Mouse (Mus musculus) megakaryocyte progenitor cell, adult 5-6 weeks (primary cell): ENCODE measurements around the gene Gxylt2. TPM values are rescaled to one million over a fixed set of nuclear protein-coding genes. Genes with fewer than 3 reads are reported as not detected.

Experiments
- ATAC-seq: replicated peaks from 2 replicates; pipeline ENCODE4 v1.8.0; 2016; ENCODE audit warnings: mild to moderate bottlenecking, moderate TSS enrichment, inconsistent platforms; ENCODE audit not compliant: poor library complexity
- total RNA-seq, 2 experiments: library from RNA; stranded (forward) in 1 of 2; stranded (reverse) in 1 of 2; fragments of 157-497, 149-512 nt in 1 of 2; fragments of 200-1000 nt in 1 of 2; gene quantifications; 2 replicates each; pipeline versions ENCODE4 v1.2.3 to v1.2.4; 2015 to 2017

Gxylt2 gene
- total RNA-seq, 2 experiments from 2014 or later: not detected

DNA sequence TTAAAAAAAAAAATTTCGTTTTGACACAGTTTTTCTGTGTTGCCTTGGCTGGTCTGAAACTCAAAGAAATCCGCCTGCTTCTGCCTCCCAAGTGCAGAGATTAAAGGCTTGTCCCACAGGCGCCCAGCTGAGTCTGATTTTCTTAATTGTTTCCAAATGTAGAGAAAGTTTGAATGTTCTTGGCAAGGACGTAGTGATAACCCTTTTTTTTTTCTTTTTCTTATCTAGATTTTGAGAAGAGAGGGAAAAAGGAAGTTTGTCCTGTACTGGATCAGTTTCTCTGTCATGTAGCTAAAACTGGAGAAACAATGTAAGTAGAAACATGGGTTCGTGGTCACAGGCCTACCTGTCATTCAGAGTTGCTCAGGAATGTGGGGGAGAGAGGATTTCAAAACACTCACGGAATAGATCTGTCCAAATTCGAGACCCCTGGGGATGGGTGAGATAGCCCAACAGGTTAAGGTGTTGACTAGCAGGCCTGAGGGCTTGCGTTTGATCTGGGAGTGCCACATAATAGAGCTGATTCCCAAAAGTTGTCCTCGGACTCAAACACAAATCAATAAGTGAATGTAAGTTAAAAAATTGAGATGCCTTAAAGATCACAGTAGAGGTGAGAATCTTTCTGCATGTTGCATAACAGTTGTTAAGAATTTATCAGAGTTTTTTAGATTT lies 130.1 kb downstream of the Gxylt2 start:
- no peak for ATAC-seq

GRCm38 (mm10) chr6:100845058-100845457 lies 140.5 kb downstream of the Gxylt2 start:
- ATAC-seq: no peak

- ATAC-seq: no peak
These were observed 142.7 kb downstream of the Gxylt2 start for GRCm38 (mm10) chr6:100847264-100847663.

GRCm38 (mm10) chr6:100848682-100849375 lies 144.3 kb downstream of the Gxylt2 start:
- ATAC-seq: no peak

DNA sequence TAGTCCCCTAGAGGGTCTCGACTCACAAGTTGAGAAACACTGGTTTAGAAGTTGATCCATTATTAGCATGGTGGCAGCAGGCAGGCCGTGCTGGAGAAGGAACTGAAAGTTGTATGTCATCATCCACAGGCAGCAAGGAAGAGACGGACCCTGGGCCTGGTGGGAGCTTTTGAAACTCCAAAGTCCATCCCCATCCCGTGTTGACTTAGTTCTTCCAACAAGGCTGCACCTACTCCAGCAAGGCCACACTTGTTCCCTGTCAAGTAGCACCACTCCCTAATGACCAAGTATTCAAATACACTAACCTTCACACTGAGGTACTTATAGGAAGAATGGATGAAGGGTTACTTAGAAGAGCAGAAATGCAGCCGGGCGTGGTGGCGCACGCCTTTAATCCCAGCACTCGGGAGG lies 146.1 kb downstream of the Gxylt2 start:
- peak; percentile 84 for ATAC-seq

DNA sequence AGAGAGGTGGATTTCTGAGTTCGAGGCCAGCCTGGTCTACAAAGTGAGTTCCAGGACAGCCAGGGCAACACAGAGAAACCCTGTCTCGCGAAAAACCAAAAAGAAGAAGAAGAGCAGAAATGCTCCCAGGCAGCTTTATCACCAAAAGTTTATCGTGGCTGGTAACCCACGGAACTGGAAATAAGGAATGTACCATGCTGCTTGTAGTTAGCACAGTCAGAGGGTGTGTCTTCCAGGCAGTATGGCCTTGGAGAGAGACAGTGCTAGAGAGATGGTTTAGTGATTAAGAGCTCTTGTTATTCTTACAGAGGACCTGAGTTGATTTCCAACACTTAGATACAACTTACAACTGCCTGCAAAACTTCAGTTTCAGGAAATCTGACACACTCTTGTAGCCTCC lies 146.5 kb downstream of the Gxylt2 start:
- 0 out of 2 replicates have a peak, but pooled peaks have one; percentile 18 for ATAC-seq

Other genes with a start within 250 kb of the Gxylt2 start
- 7.0 and 9.1 TPM in 2 replicates for gene Shq1, start 33.6 kb upstream of the Gxylt2 start, total RNA-seq (2015)
- 17.4 and 17.8 TPM in 2 replicates for gene Shq1, start 33.6 kb upstream of the Gxylt2 start, total RNA-seq (2017)
- 48.8 and 48.9 TPM in 2 replicates for gene Ppp4r2, start 128.9 kb downstream of the Gxylt2 start, total RNA-seq (2015)
- gene Ppp4r2, start 128.9 kb downstream of the Gxylt2 start, total RNA-seq (2017): 62.6 and 92.3 TPM in 2 replicates